Mouse (Mus musculus) forebrain, postnatal 0 days (tissue): ENCODE results near the gene Kcnb1. TPM values are rescaled to one million over a fixed set of nuclear protein-coding genes. Genes with fewer than 3 reads are reported as not detected.

ENCODE experiments used
- ATAC-seq: fragments of 200-750 bp; cut with Nextera tagmentation; 2 replicates; pipeline ENCODE4 v1.8.0; 2017; ENCODE audit warnings: mild to moderate bottlenecking, moderate library complexity
- DNase-seq: peaks from one replicate; pipeline ENCODE4 v3.0.0-alpha.2; 2015
- H3K27ac ChIP-seq: fragments of 300-500 bp; sonication (generic); 2 replicates; pipeline ENCODE4 v1.5.1; 2014; ENCODE audit warnings: low read depth, mild to moderate bottlenecking, antibody characterized with exemption, low read length, moderate library complexity, mixed read lengths
- H3K27me3 ChIP-seq: fragments of 300-500 bp; sonication (generic); 2 replicates; pipeline ENCODE4 v1.6.1; 2014; ENCODE audit warnings: mild to moderate bottlenecking, low read length, mixed read lengths; ENCODE audit not compliant: insufficient read depth
- H3K36me3 ChIP-seq: fragments of 300-500 bp; sonication (generic); 2 replicates; pipeline ENCODE4 v1.6.1; 2014; ENCODE audit warnings: mild to moderate bottlenecking, moderate library complexity; ENCODE audit not compliant: insufficient read depth
- H3K4me1 ChIP-seq: fragments of 300-500 bp; sonication (generic); 2 replicates; pipeline ENCODE4 v1.6.1; 2014; ENCODE audit warnings: antibody characterized with exemption; ENCODE audit not compliant: insufficient read depth
- H3K4me2 ChIP-seq: fragments of 300-500 bp; sonication (generic); 2 replicates; pipeline ENCODE4 v1.6.1; 2014; ENCODE audit warnings: low read depth, mild to moderate bottlenecking, moderate library complexity
- H3K4me3 ChIP-seq: fragments of 300-500 bp; sonication (generic); 2 replicates; pipeline ENCODE4 v1.5.1; 2014; ENCODE audit warnings: low read depth, low read length, mixed read lengths
- H3K9ac ChIP-seq: fragments of 300-500 bp; sonication (generic); 2 replicates; pipeline ENCODE4 v1.6.1; 2014; ENCODE audit warnings: mild to moderate bottlenecking
- H3K9me3 ChIP-seq: fragments of 300-500 bp; sonication (generic); 2 replicates; pipeline ENCODE4 v1.6.1; 2016; ENCODE audit warnings: low read length
- CTCF ChIP-seq: sonication (generic); IDR thresholded peaks from 2 replicates; pipeline ENCODE4 v1.5.1; 2016; ENCODE audit warnings: antibody characterized with exemption, control low read depth, low read depth
- WGBS: fragments of 180-500 bp; shearing (Covaris S2); extraction: QIAGEN DNeasy Blood & Tissue Kit; methylation state at CpG from one replicate; pipeline ENCODE4 v1.1.7; 2014; 5-methylcytosine and 5-hydroxymethylcytosine counted together
- polyA plus RNA-seq: library from polyadenylated mRNA; unstranded; fragments of >200 nt; fragmentation: Nextera tagmentation; extraction: Ambion mirVana; gene quantifications from 2 replicates; pipeline ENCODE4 v1.2.1, GENCODE M21; 2015
- total RNA-seq: library from RNA; depleted of rRNA; stranded (reverse); fragments of >200 nt; gene quantifications from 2 replicates; pipeline ENCODE4 v1.2.3, GENCODE M21; 2014

Kcnb1 gene
- total and polyA plus RNA-seq, 2 experiments from 2014 or later = 4.1 to 21.8 TPM

DNA sequence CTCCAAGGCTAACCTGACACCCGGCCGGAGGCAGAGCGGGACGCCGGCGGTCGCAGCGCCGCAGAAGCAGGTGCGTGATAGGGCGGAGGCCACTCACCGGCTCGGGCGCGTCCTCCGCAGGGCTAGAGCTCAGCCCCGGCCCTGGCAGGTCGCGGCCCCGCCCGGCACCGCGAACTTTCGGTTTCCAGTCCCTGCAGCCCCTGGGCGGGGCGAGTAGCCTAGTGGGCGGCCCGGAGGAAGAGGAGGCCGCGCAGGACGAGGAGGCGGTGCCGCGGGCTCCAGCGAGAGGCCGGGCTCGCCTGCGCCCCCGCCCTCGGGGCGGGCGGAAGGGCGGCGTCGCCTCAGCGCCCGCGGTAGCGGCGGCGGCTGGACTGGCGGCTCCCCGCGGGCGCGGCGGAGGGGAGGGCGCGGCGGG lies 127.5 kb downstream of the Kcnb1 start:
- ATAC-seq (peak; percentile 86), DNase-seq (peak; percentile 80)
- Histone ChIP-seq H3K4me1 (peaks cover 16% of the 10 kb centered on the region), H3K9me3 (no peaks in the 10 kb centered on the region), H3K9ac (peak overlapping the region; percentile 80), H3K36me3 (peaks cover 20% of the 10 kb centered on the region), H3K27ac (peak overlapping the region; percentile 87), H3K4me3 (peak overlapping the region; percentile 71), H3K4me2 (peak overlapping the region; percentile 61), H3K27me3 (no peaks in the 10 kb centered on the region)
- no peak for TF ChIP-seq CTCF
- WGBS = 2% methylated on average over 44 of the region's 60 CpGs

DNA sequence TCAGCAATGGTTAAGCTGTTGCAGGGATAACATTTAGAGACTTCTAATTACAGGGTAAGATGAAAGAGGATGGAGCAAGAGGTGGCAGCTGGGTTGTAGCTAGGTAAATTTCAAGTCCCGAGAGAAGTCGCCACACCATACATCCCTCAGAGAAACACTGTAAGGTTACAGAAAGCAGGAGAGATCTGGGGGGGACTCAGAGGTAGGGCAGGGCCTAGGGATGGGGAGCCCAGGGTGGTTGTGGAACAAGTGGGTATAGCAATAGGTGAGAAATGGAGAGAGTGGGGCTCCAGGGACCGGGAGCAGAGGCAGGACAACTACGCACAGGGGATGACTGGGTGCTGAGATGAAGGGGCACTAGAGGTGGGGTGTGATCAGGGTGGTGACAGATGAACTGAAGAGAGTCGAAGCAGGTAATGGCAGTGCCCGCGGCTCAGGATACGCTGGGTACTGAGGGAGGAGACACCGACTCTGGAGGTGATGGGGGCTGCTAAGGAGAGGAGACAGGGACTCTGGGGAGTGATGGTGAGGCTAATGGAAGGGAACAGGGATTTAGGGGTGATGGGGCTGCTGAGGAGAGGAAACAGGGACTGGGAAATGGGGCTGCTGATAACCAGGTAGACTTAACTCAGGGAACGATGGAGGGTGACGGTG lies 128.4 kb downstream of the Kcnb1 start:
- H3K4me1 ChIP-seq = peaks cover 16% of the 10 kb centered on the region
- H3K9ac ChIP-seq = peak overlapping the region; percentile 80
- peak overlapping the region; percentile 71 for H3K4me3 ChIP-seq
- 0 out of 2 replicates have a peak overlapping the region, but pooled peaks have one; percentile 4 for H3K27ac ChIP-seq
- DNase-seq = no peak
- WGBS = 24% methylated on average over 11 of the region's 11 CpGs
- H3K27me3 ChIP-seq = no peaks in the 10 kb centered on the region
- TF ChIP-seq CTCF = no peak
- no peaks in the 10 kb centered on the region for H3K9me3 ChIP-seq
- peak overlapping the region; percentile 61 for H3K4me2 ChIP-seq
- H3K36me3 ChIP-seq = peaks cover 30% of the 10 kb centered on the region
- no peak for ATAC-seq

DNA sequence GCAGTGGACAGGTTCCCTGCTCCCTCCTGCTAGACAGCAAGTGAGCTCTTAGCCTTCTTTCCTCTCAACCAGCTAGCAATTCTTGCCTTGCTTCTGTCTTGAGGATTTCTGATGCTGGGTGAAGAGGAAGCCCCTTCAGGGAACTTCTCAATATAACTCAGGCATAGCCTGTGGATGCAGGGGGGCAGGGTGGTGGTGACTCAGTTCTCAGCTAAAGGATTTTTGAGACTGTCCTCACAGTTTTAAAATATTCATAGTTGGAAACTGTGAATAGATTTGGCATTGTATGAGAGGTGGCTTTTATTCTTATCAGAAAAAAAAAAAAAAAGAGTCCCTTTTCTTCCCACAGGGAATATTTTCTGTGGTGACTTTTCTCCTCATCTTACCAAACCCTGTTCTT lies 129.2 kb downstream of the Kcnb1 start:
- peaks cover 16% of the 10 kb centered on the region for H3K4me1 ChIP-seq
- peaks cover 33% of the 10 kb centered on the region for H3K36me3 ChIP-seq
- DNase-seq (no peak), ATAC-seq (no peak)
- H3K9ac ChIP-seq = 0 out of 2 replicates have a peak overlapping the region, but pooled peaks have one; percentile 6
- H3K4me3 ChIP-seq = no peak overlapping the region
- H3K4me2 ChIP-seq = no peak overlapping the region
- H3K9me3 ChIP-seq = no peaks in the 10 kb centered on the region
- TF ChIP-seq CTCF = no peak
- no peak overlapping the region for H3K27ac ChIP-seq
- H3K27me3 ChIP-seq = no peaks in the 10 kb centered on the region

DNA sequence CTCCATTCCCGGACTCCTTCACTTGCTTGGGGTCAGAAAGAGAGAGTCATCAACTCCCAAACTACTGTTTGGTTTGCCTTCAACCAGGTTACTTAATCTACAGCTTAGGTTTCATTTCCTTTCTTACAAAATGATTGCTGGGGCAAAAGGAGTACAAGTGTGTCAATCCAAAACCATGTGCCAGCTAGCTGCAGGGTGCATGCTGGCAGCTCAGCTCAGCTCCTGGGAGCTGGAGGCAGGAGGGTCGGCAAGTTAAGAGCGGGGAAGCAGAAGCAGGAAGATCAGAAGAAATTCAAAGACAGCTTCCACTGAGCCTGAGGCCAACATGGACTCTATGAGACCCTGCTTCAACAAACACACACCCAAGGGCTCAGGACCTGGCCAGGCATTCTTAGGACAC lies 129.6 kb downstream of the Kcnb1 start:
- Histone ChIP-seq H3K4me2 (no peak overlapping the region), H3K4me3 (no peak overlapping the region), H3K27me3 (no peaks in the 10 kb centered on the region), H3K27ac (no peak overlapping the region), H3K36me3 (peaks cover 33% of the 10 kb centered on the region), H3K9me3 (no peaks in the 10 kb centered on the region), H3K9ac (0 out of 2 replicates have a peak overlapping the region, but pooled peaks have one; percentile 6), H3K4me1 (peaks cover 16% of the 10 kb centered on the region)
- ATAC-seq (no peak), DNase-seq (no peak)
- WGBS = 69% methylated on average over 3 of the region's 3 CpGs
- no peak for TF ChIP-seq CTCF

DNA sequence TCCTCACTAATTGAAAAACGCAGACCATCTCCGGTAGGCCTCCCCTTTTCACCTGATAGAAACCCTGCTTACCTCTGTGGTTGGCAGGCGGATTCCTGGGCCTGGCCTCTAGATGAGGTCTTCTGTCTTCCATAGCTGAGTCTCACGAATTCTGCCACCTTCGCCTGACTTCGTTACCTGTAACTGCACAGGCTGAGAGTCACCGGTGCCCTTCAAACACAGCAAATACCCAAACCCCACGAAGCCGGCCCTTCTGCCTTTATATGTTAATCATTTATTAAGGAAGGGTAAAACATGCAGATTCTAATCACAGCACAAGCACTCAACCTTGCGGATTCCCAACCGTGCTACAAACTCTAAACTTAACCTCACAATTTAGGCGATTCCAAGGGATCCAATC lies 130.0 kb downstream of the Kcnb1 start:
- no peak overlapping the region for H3K4me2 ChIP-seq
- no peaks in the 10 kb centered on the region for H3K9me3 ChIP-seq
- no peak for DNase-seq
- TF ChIP-seq CTCF = no peak
- no peaks in the 10 kb centered on the region for H3K27me3 ChIP-seq
- peak overlapping the region; percentile 14; the same call in 1 of the 2 replicates for H3K9ac ChIP-seq
- H3K36me3 ChIP-seq = peaks cover 35% of the 10 kb centered on the region
- no peak overlapping the region for H3K27ac ChIP-seq
- no peak for ATAC-seq
- 65% methylated on average over 12 of the region's 12 CpGs for WGBS
- peaks cover 12% of the 10 kb centered on the region for H3K4me1 ChIP-seq
- H3K4me3 ChIP-seq = no peak overlapping the region

DNA sequence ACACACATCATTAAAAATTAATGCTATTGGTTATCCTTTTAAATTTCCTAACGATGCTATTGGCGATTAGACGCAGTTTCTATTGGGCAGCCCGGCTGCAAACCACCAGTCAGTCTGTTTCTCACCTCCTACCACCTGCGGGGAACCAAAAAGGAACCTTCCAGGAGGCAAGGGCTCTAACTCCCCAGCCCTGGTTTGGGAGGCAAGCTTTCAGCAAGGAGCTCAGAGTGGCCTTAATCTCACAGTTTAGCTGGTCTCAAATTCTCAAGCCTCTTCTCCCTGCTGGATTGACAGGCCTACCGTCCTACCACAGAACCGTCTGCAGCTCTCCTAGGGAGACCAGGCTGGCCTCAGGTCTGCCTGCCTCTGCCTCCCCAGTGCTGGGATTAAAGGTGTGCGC lies 130.4 kb downstream of the Kcnb1 start:
- Histone ChIP-seq H3K36me3 (peaks cover 40% of the 10 kb centered on the region), H3K4me3 (no peak overlapping the region), H3K4me1 (peaks cover 7% of the 10 kb centered on the region), H3K9me3 (no peaks in the 10 kb centered on the region), H3K4me2 (no peak overlapping the region), H3K27ac (no peak overlapping the region), H3K27me3 (no peaks in the 10 kb centered on the region), H3K9ac (peak overlapping the region; percentile 14; the same call in 1 of the 2 replicates)
- 42% methylated on average over 8 of the region's 8 CpGs for WGBS
- no peak for TF ChIP-seq CTCF
- DNase-seq (no peak), ATAC-seq (no peak)

DNA sequence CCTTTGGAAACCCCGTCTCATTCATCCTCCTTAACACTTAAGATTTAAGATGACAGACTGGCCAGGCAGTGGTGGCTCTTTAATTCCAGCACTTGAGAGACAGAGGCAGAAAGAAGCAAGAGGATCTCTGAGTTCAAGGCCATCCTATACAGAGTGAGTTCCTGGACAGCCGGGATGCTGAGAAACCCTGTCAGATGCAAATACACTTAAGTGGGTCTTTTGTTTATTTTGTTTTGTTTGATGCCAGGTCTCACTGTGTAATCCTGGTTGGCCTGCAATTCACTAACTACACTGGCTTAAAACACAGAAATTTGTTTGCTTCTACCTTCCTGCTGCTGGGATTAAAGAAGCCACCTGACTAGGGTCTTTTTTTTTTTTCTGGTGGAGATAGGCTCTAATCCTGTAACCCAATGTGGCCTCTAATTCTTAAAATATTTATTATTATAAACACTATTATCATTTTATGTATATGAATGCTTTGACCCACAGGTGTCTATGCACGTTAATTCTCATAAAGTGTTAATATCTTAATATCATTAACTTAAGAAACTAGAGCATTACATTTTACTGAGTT lies 131.1 kb downstream of the Kcnb1 start:
- H3K36me3 ChIP-seq = peaks cover 43% of the 10 kb centered on the region
- H3K4me2 ChIP-seq = no peak overlapping the region
- H3K27ac ChIP-seq = no peak overlapping the region
- ATAC-seq = no peak
- H3K9ac ChIP-seq = no peak overlapping the region
- WGBS = 60% methylated on average over 3 of the region's 3 CpGs
- peaks cover 7% of the 10 kb centered on the region for H3K4me1 ChIP-seq
- DNase-seq = no peak
- no peak for TF ChIP-seq CTCF
- H3K9me3 ChIP-seq = no peaks in the 10 kb centered on the region
- H3K27me3 ChIP-seq = no peaks in the 10 kb centered on the region
- H3K4me3 ChIP-seq = no peak overlapping the region
